Mouse (Mus musculus): ENCODE measurements at regions not wholly inside any gene's neighbourhood (a gene's known extent, or its start where the extent isn't known, plus 50 kb on each side); places are given as distances from the start of the nearest gene placed in this dataset.

- Histone ChIP-seq H3K36me3 (no peaks in the 10 kb centered on the region), H3K4me1 (no peaks in the 10 kb centered on the region), H3K9me3 (no peaks in the 10 kb centered on the region), H3K27ac (no peak overlapping the region), H3K4me2 (no peak overlapping the region), H3K9ac (no peak overlapping the region), H3K27me3 (no peaks in the 10 kb centered on the region), H3K4me3 (no peak overlapping the region)
- ATAC-seq (ENCODE audit: insufficient number of reproducible peaks, low FRiP score, low TSS enrichment, low read depth) = no peak
- WGBS = 80% methylated on average over 3 of the region's 3 CpGs
Observed at GRCm38 (mm10) chr1:163483098-163483497, 79.6 kb upstream of the Gorab start.

- no peaks in the 10 kb centered on the region for H3K36me3 ChIP-seq
- peak; percentile 74; the same call in 1 of the 2 replicates for ATAC-seq (ENCODE audit: insufficient number of reproducible peaks, low FRiP score, low TSS enrichment, low read depth)
- no peaks in the 10 kb centered on the region for H3K9me3 ChIP-seq
- no peak overlapping the region for H3K4me3 ChIP-seq
- no peak overlapping the region for H3K9ac ChIP-seq
- H3K27ac ChIP-seq = peak overlapping the region; percentile 39
- peaks cover 7% of the 10 kb centered on the region; the same call in 1 of the 2 replicates for H3K4me1 ChIP-seq
- no peak overlapping the region for H3K4me2 ChIP-seq
- H3K27me3 ChIP-seq = no peaks in the 10 kb centered on the region
- WGBS = 23% methylated on average over 4 of the region's 4 CpGs
Observed at GRCm38 (mm10) chr1:163477478-163478167, 74.2 kb upstream of the Gorab start.

- H3K9ac ChIP-seq = no peak overlapping the region
- no peak overlapping the region for H3K27ac ChIP-seq
- H3K36me3 ChIP-seq = no peaks in the 10 kb centered on the region
- H3K4me2 ChIP-seq = no peak overlapping the region
- WGBS = 23% methylated on average over 13 of the region's 13 CpGs
- no peaks in the 10 kb centered on the region for H3K27me3 ChIP-seq
- no peak for ATAC-seq (ENCODE audit: insufficient number of reproducible peaks, low FRiP score, low TSS enrichment, low read depth)
- H3K4me1 ChIP-seq = no peaks in the 10 kb centered on the region
- H3K4me3 ChIP-seq = no peak overlapping the region
- H3K9me3 ChIP-seq = no peaks in the 10 kb centered on the region
Observed at GRCm38 (mm10) chr1:163461194-163461593, 57.7 kb upstream of the Gorab start.

- WGBS = 85% methylated on average over 8 of the region's 8 CpGs
- Histone ChIP-seq H3K36me3 (no peaks in the 10 kb centered on the region), H3K4me2 (no peak overlapping the region), H3K9me3 (no peaks in the 10 kb centered on the region), H3K27ac (no peak overlapping the region), H3K4me3 (no peak overlapping the region), H3K27me3 (no peaks in the 10 kb centered on the region), H3K9ac (no peak overlapping the region), H3K4me1 (no peaks in the 10 kb centered on the region)
- ATAC-seq (ENCODE audit: insufficient number of reproducible peaks, low FRiP score, low TSS enrichment, low read depth) = no peak
Observed at GRCm38 (mm10) chr1:163456366-163456765, 52.9 kb upstream of the Gorab start.

All from limb, embryonic 15.5 days (tissue).